ENCODE assay signal across 10 mouse cellular contexts in genomic region chr16:20590680-20591038, GRCm38 (mm10). TPM values are rescaled to one million over a fixed set of nuclear protein-coding genes. Genes with fewer than 3 reads are reported as not detected.
DNase-seq lines count a peak whose midpoint lies in the region; ATAC-seq and TF ChIP-seq lines count a peak whose summit lies in the region.
"Had no signal": no experiment of that assay in that cellular context is flagged by ENCODE, and none has a peak within 500 bp of the region (broad histone marks: within the 10 kb centered on the region; RNA-seq: fewer than 3 reads in every experiment).

No protein-coding gene starts in this region.

- no peaks in the 10 kb centered on the region for H3K9me3 ChIP-seq in forebrain, embryonic 12.5 days
- no peaks in the 10 kb centered on the region for H3K9me3 ChIP-seq in neural tube, embryonic 12.5 days

- H3K4me2 ChIP-seq in forebrain, embryonic 12.5 days = peak overlapping the region; percentile 94
- H3K4me2 ChIP-seq in neural tube, embryonic 12.5 days (replicated peaks) = peak overlapping the region; percentile 92

- no peak for TF ChIP-seq POLR2A in kidney, adult 2 months (IDR thresholded peaks at IDR 0.05; ENCODE audit: low read depth, low read length)

- under 1% methylated on average over 17 of the region's 17 CpGs for WGBS in kidney, adult 2 months
- WGBS in forebrain, embryonic 12.5 days = 3% methylated on average over 17 of the region's 17 CpGs
- 2% methylated on average over 17 of the region's 17 CpGs for WGBS in neural tube, embryonic 12.5 days

- H3K4me3 ChIP-seq in kidney, adult 2 months (ENCODE audit: insufficient read depth, low read depth, low read length) = peak overlapping the region; percentile 6; the same call in 1 of the 2 replicates
- H3K4me3 ChIP-seq in forebrain, embryonic 12.5 days (replicated peaks) = peak overlapping the region; percentile 55
- peak overlapping the region; percentile 49 for H3K4me3 ChIP-seq in neural tube, embryonic 12.5 days

- ATAC-seq in forebrain, embryonic 12.5 days (ENCODE audit: low FRiP score) = no peak
- ATAC-seq in neural tube, embryonic 12.5 days (ENCODE audit: low FRiP score, low read depth) = no peak; the same call in 1 of the 2 replicates

- H3K4me1 ChIP-seq in kidney, adult 2 months (ENCODE audit: control insufficient read depth, insufficient read depth, low read length) = no peaks in the 10 kb centered on the region
- peaks cover 26% of the 10 kb centered on the region for H3K4me1 ChIP-seq in forebrain, embryonic 12.5 days
- H3K4me1 ChIP-seq in neural tube, embryonic 12.5 days = peaks cover 21% of the 10 kb centered on the region

- 0 out of 2 replicates have a peak overlapping the region, but pooled peaks have one; percentile 63 for H3K9ac ChIP-seq in forebrain, embryonic 12.5 days
- 0 out of 2 replicates have a peak overlapping the region, but pooled peaks have one; percentile 59 for H3K9ac ChIP-seq in neural tube, embryonic 12.5 days

- no peaks in the 10 kb centered on the region for H3K36me3 ChIP-seq in kidney, adult 2 months (ENCODE audit: control insufficient read depth, insufficient read depth, low read length)
- no peaks in the 10 kb centered on the region for H3K36me3 ChIP-seq in forebrain, embryonic 12.5 days (replicated peaks)
- no peaks in the 10 kb centered on the region for H3K36me3 ChIP-seq in neural tube, embryonic 12.5 days

- TF ChIP-seq CTCF in kidney, adult 2 months (conservative IDR thresholded peaks at IDR 0.05; ENCODE audit: insufficient read depth, insufficient read length, low read depth, low read length) = no peak

- peak; percentile 18 for DNase-seq in kidney, adult 2 months
- DNase-seq in kidney, adult 11 months = no peak
- DNase-seq in kidney, postnatal 4 days = peak; percentile 22 to 37
- no peak for DNase-seq in testis, postnatal 10 days (ENCODE audit: low spot score)
- DNase-seq in urinary bladder, adult 18-20 months (ENCODE audit: low spot score in 2 of 2) = no peak
- DNase-seq in layer of hippocampus, postnatal 10 days (ENCODE audit: low spot score in 2 of 2) = no peak

- no peak overlapping the region for H3K27ac ChIP-seq in kidney, adult 2 months (ENCODE audit: insufficient read depth, low read depth, low read length)
- H3K27ac ChIP-seq in forebrain, embryonic 12.5 days = no peak overlapping the region
- H3K27ac ChIP-seq in neural tube, embryonic 12.5 days = no peak overlapping the region

- no peaks in the 10 kb centered on the region; the same call in 1 of the 2 replicates for H3K27me3 ChIP-seq in kidney, adult 2 months (replicated peaks; ENCODE audit: control insufficient read depth, insufficient read depth, low read length)
- peaks cover 75% of the 10 kb centered on the region for H3K27me3 ChIP-seq in forebrain, embryonic 12.5 days
- peaks cover 63% of the 10 kb centered on the region for H3K27me3 ChIP-seq in neural tube, embryonic 12.5 days (replicated peaks)

RNA-seq across cellular contexts. Expression of gene Vwa5b2, which starts 1.4 kb away (rescaled TPM):
- 0.14 and 0.33 TPM in 2 replicates for polyA plus RNA-seq in kidney, adult 2 months (2012; rRNA removed)
- polyA plus RNA-seq in forebrain, embryonic 12.5 days (2016; fragmentation: Nextera tagmentation; extraction: Ambion mirVana) = 2.0 and 2.8 TPM in 2 replicates
- polyA plus RNA-seq in neural tube, embryonic 12.5 days (2016; fragmentation: Nextera tagmentation; extraction: Ambion mirVana) = 12.7 and 14.0 TPM in 2 replicates
- 10 to 100 TPM; 44.4 to 45.6 TPM for total RNA-seq in layer of hippocampus, postnatal 10 days (2021)

RNA-seq across cellular contexts. Expression of gene Eef1akmt4, which starts 20.7 kb away (rescaled TPM):
- 16.4 and 18.1 TPM in 2 replicates for polyA plus RNA-seq in kidney, adult 2 months (2012; rRNA removed)
- 18.9 and 22.5 TPM in 2 replicates for polyA plus RNA-seq in forebrain, embryonic 12.5 days (2016; fragmentation: Nextera tagmentation; extraction: Ambion mirVana)
- polyA plus RNA-seq in neural tube, embryonic 12.5 days (2016; fragmentation: Nextera tagmentation; extraction: Ambion mirVana) = 18.7 and 21.2 TPM in 2 replicates
- total RNA-seq in layer of hippocampus, postnatal 10 days (2021) = 1 to 10 TPM; 2.9 TPM

RNA-seq across cellular contexts. Expression of gene Gm49333, which starts 20.8 kb away (rescaled TPM):
- polyA plus RNA-seq in kidney, adult 2 months (2012; rRNA removed) = 0.30 TPM in 1 of 2 replicates, not detected in the other
- polyA plus RNA-seq in forebrain, embryonic 12.5 days (2016; fragmentation: Nextera tagmentation; extraction: Ambion mirVana) = not detected in 2 replicates
- polyA plus RNA-seq in neural tube, embryonic 12.5 days (2016; fragmentation: Nextera tagmentation; extraction: Ambion mirVana) = not detected in 2 replicates
- under 1 TPM in 1 of 2 experiments, not detected in 1; 0.53 TPM for total RNA-seq in layer of hippocampus, postnatal 10 days (2021)
- total RNA-seq: ES-E14; layer of hippocampus, postnatal 25 days had no signal

RNA-seq across cellular contexts. Expression of gene Alg3, which starts 20.9 kb away (rescaled TPM):
- 21.8 and 23.2 TPM in 2 replicates for polyA plus RNA-seq in kidney, adult 2 months (2012; rRNA removed)
- polyA plus RNA-seq in forebrain, embryonic 12.5 days (2016; fragmentation: Nextera tagmentation; extraction: Ambion mirVana) = 40.1 and 41.5 TPM in 2 replicates
- 43.3 and 44.5 TPM in 2 replicates for polyA plus RNA-seq in neural tube, embryonic 12.5 days (2016; fragmentation: Nextera tagmentation; extraction: Ambion mirVana)
- 10 to 100 TPM; 12.4 to 14.0 TPM for total RNA-seq in layer of hippocampus, postnatal 10 days (2021)

RNA-seq across cellular contexts. Expression of gene Camk2n2, which starts 30.4 kb away (rescaled TPM):
- 5.4 and 5.8 TPM in 2 replicates for polyA plus RNA-seq in kidney, adult 2 months (2012; rRNA removed)
- 7.4 and 7.9 TPM in 2 replicates for polyA plus RNA-seq in forebrain, embryonic 12.5 days (2016; fragmentation: Nextera tagmentation; extraction: Ambion mirVana)
- 11.9 and 12.3 TPM in 2 replicates for polyA plus RNA-seq in neural tube, embryonic 12.5 days (2016; fragmentation: Nextera tagmentation; extraction: Ambion mirVana)
- 100 to 1,000 TPM; 143 to 153 TPM for total RNA-seq in layer of hippocampus, postnatal 10 days (2021)

Comparison
In these comparisons a context has a peak if more than half of its experiments do, and no peak if none do; other contexts are left out.
1. DNase-seq: peak in kidney, adult 2 months (single experiment) and kidney, postnatal 4 days (2 of 2); none in kidney, adult 11 months (single experiment), testis, postnatal 10 days (single experiment), urinary bladder, adult 18-20 months (0 of 2) and layer of hippocampus, postnatal 10 days (0 of 2).
2. Peak in every context shown above with its lines, with median percentiles within 50 percentile points of each other: H3K4me3 ChIP-seq.